Mouse (Mus musculus) G1E (cell line): ENCODE results near the gene Gm11077.

Experiments used
- CTCF ChIP-seq: IDR thresholded peaks from 2 replicates; pipeline ENCODE4 v1.5.1; 2012; ENCODE audit warnings: low read depth, low read length, inconsistent platforms, mixed read lengths
- TAL1 ChIP-seq: conservative IDR thresholded peaks from 2 replicates; pipeline ENCODE4 v1.6.1; 2012; ENCODE audit warnings: low read depth, low read length, inconsistent platforms, mixed read lengths

DNA sequence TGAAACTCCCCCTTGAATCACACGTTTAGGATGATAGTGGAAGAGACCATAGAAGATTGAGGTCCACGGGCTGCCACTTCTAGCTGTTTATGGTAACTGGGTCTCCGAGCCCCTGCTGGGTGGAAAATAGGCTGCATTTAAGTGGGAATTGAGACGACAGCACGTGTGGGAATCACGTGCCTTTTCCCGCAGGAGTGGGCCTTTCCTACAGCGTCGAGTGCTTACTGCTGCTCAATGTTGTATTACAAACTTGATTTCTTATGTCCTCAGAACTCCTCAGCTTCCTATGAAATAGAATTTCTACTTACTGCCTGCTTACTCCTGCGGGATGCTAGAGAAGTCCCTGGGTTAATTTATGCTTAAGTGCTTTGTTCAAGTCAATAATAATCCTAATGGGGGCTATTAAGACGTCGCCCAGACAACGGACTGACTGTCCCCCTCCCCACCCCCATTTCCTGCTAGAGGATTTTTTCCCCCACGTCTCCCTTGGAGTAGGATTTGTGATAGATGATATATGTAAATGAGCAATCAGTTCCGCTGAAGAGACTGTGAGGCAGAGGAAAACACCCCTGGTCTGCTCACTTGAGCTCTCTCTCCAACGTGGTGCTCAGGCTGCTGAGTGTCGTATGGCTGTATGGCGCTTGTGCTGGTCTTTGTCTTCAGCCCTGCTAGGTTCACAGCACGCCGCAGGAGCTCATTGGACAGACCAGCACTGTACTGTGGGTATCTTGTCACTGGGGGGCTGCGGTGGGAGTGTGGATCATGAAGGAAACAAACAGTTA, 40.0 kb downstream of the Gm11077 start:
- TF ChIP-seq CTCF, result no peak
- TF ChIP-seq TAL1, result no peak
